Mouse (Mus musculus): ENCODE results near the gene Zfp653.
A peak's percentile ranks its signal among the peaks of the same experiment; 100 is the strongest.

Zfp653 gene

GRCm38 (mm10) chr9:22067195-22067594 lies 4.0 kb downstream of the Zfp653 start:
- DNase-seq = no peak

DNA sequence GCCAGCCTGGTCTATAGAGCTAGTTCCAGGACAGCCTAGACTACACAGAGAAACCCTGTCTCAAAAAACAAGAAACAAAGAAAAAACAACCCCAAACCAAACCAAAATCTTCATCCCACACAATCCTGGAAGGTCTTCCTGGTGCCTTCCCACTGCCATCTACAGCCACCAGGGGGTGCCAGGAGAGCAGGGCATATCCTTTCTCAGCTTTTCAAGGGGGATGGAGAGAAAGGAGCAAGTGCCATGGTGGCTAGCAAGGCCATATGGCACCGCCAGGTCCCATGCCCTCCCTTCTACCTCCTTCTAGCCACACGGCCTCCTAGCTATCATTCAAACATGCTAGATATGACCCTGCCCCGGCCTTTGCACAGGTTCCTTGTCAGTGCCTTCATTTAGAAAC lies 4.7 kb downstream of the Zfp653 start:
- DNase-seq = peak; percentile 79 to 80

DNA sequence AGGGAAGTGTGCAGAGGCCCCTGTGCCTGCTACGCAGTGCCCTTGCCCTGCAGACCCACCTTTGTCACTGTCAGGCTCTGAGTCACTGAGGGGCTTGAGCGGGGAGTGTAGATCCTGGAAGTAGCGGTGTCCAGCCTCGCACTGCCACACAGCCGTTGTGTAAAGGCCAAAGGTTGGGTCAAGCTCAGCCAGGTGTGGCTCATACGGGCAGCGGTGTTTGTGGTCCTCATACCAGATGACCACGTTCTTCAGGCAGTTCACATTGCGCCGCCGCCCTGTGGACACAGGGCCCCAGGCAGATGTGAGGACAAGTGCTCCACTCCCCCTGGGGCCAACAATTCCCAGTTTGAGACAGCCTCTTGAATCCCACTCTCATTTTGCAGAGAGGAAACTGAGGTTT lies 5.5 kb downstream of the Zfp653 start:
- DNase-seq = no peak

- DNase-seq = no peak
These were observed 6.8 kb downstream of the Zfp653 start for GRCm38 (mm10) chr9:22064341-22064740.

GRCm38 (mm10) chr9:22061339-22061738 lies 9.8 kb downstream of the Zfp653 start:
- no peak for DNase-seq

DNA sequence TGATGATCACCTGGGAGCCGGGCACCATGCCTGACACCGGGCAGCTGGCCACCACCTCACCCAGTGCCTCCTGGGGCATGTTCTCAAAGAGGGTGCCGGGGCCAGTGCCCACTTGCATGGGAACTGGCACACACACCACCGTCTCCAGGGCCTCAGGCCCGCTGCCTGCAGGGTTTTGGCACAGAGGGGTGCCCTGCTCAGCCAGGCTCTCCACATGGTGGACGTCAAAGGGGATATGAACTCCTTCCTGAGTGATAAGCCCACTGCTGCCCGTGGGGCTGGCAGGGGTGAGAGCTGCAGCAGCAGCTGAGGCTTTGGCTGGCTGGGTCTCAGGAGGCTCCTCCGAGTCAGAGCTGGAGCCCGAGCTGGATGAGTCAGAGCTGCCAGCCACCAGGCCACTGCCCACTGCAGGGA lies 13.2 kb downstream of the Zfp653 start:
- DNase-seq = no peak

DNA sequence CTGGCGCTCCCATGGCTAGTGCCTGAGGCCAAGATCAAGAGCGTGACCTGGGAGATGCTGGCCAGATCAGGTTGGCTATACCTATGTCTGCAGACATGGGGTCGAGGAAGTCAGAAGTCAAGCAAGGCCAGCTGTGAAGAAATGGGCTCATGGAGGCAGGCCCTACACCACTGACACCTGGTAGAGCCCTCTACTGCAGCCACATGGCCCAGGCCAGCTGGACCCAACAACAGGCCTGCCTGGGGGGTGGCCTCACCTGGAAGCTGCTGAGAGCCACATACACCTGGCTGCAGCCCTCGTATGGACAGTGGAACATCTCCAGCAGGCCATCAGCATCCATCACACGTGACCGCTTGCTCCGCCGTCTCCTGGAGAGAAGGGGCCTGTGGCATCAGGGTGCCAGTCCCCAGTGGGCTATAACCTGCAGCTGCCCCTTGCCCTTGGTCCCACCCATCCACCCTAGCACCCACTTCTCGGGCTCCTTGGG lies 14.1 kb downstream of the Zfp653 start:
- DNase-seq = no peak

- no peak for DNase-seq
These were observed 14.8 kb downstream of the Zfp653 start for GRCm38 (mm10) chr9:22056303-22056910.

DNA sequence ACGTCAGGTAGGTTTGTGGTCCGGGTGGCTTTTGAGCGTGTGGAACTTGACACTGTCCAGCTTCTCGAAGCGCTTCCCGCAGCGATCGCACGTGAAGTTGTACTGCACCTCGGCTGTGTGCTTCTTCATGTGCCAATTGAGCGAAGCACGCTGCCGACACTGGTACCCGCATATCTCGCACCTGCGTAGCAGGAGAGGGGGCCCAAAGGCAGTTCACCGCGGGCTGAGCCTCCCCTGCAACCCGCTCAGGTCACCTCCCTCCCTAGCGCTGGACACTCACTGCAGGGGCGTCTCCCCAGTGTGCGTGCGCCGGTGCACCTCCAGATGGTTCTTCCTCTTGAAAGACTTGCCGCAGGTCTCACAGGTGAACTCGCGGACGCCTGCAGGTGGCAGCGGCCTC lies 15.5 kb downstream of the Zfp653 start:
- DNase-seq = no peak

DNA sequence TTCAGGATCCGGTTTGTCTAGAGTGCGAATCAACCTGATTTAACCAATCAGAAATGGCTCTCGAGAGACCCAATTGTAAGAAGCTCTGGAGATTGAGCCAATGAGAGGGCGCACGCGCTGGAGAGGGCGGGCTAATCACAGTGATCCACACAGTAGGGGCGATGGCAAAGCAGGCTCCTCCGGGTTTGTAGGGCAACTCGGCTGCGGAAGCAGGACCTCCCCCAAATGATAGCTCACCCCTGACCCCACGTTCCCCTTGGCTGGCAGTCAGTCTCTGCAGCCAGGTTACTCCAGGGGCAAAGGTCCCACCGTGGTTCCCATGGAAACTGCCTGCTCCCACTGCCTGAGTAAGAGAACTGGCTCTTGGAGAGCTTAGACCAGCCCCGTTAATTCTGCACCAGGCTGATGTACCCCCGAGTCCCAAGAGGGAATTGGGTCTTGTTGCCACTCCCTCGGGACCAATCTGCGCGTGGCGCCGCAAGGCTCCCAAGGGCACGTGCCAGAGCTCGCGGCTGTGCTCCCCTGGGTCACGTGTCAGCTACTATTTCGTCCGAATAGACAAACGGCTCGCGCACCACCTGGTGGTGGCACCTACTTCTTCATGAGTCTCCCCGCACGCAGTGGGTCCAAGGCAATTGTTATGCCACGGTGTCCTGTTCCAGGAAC lies 16.6 kb downstream of the Zfp653 start:
- DNase-seq = peak; percentile 86 to 87

- DNase-seq = no peak
These were observed 17.5 kb downstream of the Zfp653 start for GRCm38 (mm10) chr9:22053657-22054056.

DNA sequence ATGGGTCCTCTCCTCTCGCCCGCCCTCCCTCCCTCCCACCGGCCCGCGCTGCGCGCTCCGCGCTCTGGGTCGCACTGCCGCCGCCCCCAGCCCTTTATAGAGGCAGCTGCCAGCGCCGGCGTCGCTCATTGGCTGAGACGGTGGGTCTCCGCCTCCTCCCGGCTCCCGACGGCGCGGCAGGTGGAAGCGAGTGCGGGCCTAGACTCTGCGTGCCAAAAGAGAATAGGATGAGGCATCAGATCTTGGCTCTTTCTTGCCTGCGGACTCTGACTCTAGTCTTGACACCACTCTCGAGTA lies 19.3 kb downstream of the Zfp653 start, which contains the start of gene Elavl3:
TSS of gene Elavl3 (minus strand) at position 66 of the 297 bp plus-strand sequence.
- DNase-seq = no peak

GRCm38 (mm10) chr9:22051161-22051957 lies 19.8 kb downstream of the Zfp653 start:
- DNase-seq = peak; percentile 16 to 27

- peak; percentile 57 for DNase-seq
These were observed 20.8 kb downstream of the Zfp653 start for GRCm38 (mm10) chr9:22050351-22050889.

GRCm38 (mm10) chr9:22049721-22050270 lies 21.4 kb downstream of the Zfp653 start:
- DNase-seq = peak; percentile 4 to 6

- no peak for DNase-seq
These were observed 21.9 kb downstream of the Zfp653 start for GRCm38 (mm10) chr9:22049315-22049714.

GRCm38 (mm10) chr9:22047329-22047728 lies 23.8 kb downstream of the Zfp653 start:
- no peak for DNase-seq

DNA sequence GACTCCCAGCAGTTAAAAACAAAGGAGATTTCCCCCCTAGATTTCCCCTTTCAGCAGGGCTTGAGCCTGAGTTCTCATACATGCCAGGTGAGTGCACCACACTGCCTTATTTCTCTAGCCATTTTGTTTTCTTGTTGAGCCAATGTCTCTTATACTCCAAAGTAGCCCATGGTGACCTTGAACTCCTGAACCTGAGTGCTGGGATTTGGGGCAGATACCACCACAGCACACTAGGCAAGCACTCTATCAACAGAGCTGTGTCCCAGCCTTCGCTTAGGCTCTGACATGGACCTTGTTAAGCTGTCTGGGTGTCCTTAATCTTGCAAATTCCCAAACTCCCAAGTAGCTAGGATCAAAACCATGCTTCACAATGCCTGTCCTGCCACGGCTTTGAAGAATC lies 29.3 kb downstream of the Zfp653 start:
- DNase-seq = no peak

DNA sequence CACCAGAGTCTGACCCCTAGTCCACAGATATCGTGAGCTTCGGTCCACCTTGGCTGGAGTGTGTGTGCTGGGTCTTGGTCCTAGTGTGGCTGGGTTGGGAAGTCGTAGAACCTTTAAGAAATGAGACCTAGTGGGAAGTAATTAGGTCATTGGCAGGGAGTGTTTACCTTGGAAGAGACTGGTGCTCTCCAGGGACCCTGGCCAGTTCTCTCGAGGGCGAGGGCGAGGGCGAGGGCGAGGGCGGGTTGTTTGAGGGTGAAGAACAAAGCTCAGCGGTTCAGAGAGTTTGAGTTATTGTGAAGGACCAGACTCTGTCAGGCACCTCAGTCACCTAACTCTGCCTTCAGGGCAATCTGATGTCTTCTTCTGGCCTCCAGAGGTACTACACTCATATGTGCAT lies 33.4 kb downstream of the Zfp653 start:
- no peak for DNase-seq

DNA sequence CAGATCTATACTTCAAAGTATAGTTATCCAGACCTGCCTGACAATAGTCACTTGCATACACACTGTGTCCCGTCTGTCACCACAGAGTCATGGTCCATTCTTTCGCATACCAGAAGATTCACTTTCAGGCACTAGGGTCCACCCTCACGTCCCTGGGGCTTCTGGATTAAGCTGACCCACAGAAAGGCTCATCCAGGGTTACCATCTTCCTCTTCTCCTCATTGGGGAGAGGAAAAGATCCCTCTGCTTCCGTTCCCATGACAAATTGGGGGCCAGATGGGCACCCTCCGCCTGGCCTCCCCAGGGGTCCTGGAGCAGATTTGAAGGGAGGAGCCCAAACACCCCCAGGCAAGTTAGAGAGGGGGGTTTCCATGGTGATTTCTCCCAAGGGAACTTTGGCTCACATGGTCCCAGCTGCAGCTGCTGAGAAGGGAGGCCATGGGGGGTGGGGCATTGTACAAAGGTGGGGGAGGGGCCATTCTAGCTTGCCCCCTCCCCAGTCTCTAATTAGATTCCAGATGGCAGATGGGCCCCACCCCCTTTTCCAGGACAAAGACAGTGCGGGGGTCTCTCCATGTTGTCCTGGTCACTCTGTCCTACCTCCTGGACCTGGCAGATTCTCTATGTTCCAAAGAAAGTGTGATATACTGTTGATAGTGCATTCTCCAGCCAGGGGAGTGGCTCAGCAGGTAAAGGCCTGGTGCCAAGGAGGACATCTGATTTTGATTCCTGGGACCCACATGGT lies 35.7 kb downstream of the Zfp653 start:
- DNase-seq = no peak

GRCm38 (mm10) chr9:22030386-22030785 lies 40.8 kb downstream of the Zfp653 start:
- DNase-seq = no peak

DNA sequence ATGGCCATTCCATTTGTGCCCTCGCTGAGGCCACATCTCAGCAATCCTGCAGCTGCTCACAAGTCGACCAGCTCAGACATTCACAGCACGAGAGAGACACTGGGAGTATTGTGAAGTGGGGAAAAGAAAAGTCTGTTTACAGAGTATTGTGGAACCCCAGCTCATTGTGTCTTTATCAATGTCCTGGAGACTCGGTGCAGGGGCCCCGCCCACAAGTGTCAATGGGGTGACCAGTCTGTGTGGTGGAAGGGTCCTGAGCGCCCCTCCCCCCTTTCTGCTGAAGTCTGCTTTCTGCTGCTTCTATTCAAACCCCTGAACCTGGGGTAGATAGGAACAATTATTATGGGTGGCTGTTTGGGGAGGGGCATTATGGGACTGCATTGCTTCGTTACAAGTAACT lies 42.7 kb downstream of the Zfp653 start:
- DNase-seq = no peak

DNA sequence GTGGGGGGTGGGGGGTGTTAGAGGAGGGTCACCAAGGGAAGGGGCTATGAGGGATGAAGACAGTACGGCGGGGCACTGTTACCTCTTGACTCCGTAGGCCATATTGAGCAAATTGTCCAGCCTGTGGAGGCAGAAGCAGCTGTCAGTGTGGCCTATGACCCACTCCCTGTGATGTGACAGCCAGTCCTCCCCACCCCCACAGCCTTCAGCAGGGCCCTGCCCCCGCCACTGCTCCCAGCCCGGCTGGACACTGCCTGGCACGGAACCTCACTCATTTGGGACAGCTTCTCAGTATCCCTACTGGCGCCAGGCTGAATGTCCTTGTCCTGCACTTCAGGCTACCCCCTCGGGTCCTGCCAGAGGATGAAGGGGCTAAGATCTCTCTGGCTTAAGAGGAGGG lies 46.6 kb downstream of the Zfp653 start:
- no peak for DNase-seq

All from B cell, adult 2 months (primary cell).